Mouse (Mus musculus): ENCODE data around the gene Col16a1.

The Col16a1 gene

DNA sequence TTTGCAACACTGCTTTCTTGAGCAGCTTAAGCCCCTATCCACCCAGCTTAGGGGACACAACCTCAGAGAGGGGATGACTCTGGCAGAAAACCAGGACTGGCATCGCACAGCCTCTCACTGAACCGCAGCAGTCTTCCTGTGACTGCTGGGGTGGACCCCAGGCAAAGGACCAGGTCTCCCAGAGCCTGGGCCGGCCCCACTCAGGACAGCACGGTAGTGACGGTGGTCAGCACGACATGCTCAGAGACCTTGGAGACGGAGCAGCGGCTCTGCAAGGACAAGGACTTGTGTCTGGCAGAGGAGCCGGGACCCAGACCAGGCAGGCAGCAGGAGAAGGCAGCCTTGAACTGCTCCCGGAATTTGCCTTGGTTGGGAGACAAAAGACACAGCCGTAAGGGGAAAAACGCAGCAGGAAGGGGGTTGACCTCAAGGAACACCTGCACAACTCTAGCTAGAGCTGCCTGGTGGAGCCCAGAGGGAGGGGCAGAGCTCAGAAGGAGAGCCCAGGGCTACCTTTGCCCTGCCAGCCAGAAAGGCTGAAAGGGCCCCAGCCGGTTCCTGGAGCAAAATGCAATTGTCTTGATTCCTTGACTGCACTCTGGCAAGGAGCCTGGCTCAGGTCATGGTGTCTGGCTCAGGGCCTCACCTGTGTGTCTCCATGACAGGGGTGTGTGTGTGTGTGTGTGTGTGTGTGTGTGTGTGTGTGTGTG, 83.2 kb downstream of the Col16a1 start:
- DNase-seq (ENCODE audit: low read depth, low spot score) = no peak

DNA sequence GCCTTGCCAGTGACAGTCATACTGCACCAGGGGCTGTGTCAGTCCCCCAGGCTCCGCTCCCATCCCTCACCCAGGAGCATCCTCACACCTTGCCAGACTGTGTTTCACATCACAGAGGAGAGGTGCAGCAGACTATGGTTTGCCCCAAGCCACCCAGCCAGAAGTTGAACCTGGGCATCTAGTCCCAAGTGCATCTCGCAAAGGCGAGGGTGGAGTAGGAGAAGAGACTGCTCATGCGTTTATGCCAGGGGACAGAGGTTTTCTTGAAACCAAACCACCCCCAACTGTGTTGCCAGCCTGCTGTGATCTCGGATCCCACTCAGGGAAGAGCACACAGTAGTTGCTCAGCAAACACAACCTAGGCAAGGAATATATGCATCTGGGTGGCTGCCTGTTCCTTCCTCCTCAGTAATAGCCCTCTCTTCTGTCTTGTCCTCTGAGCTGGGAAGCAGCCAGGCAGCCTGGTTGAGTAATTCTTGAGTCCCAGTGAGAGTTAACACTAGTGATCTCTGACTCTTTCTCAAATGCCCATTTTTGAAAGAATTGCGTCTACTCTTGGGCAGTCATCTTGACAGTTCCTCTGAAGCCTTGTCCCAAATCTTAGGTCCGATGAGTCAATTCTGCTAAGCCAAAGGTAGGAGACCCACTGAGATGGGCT, 83.9 kb downstream of the Col16a1 start:
- no peak for DNase-seq (ENCODE audit: low read depth, low spot score)

DNA sequence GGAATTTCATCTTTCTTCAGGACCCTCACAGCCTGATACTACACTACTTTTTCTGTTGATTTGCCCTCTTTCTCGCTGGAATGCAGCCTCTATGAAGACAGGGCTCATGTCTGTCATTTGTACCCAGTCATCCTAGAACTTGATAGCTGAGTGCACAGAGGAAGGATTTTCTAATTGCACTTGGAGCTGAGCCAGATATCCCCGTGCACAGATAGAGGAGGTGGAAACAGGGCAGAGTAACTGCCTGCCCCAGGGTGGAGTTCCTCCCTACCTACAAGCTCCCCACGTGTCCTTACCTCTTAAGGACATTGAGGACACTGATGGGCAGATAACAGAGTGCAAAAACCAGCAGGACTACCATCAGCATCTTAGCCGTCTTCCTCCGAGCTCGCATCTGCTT, 85.8 kb downstream of the Col16a1 start:
- DNase-seq (ENCODE audit: low read depth, low spot score) = no peak

DNA sequence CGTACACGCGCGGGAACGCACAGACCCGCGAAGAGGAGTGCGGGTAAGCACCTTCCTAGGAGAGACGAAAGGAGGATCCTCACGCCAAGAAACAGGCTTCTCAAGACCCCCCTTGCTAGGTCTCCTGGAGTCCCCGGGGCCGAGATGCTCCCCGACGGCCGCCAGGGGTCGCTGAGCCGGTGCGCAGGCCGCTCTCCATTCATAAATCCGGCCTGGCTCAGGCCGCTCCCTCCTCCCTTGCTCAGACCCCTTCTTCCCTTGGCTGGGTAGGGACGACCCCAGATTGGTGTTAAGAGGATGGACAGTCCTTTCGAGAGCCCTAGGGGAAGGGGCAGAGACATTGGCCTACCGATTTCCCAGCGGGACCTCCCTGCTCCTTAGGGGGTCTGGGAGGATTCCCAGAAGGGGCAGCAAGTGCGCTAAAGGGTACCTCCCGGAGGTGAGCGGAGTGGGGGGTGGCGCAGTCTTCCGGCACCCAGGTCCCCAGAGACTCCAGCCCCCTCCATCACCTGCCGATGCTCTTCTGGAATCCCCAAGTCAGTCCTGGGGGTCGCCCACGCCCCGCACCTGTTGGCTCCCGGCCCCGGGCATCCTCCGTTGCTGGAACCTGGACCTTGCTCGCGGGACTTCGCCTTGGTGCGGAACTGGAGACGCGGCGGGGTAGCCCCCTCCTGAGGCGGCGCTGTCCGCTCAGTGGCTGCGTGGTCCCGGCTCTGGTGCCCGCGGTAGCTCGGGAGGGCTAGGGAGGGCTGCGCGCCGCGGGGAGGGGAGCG, 91.0 kb downstream of the Col16a1 start:
- peak; percentile 71 for DNase-seq (ENCODE audit: low read depth, low spot score)

DNA sequence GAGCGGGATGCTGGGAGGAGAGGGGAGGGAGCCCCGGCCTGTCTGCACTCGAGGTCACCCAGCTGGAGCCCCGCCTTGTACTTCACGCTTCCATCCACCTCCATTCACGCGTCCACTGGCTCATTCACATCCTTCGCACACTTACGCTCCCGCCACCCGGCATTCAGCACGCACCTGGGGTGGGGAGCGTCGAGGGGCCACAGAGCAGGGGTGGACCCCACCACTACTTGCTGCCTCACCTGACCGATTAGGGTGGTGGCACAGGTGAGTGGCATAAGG, 91.5 kb downstream of the Col16a1 start, which contains the start of gene Hcrtr1:
TSS of gene Hcrtr1 (minus strand) at position 146 of the 279 bp plus-strand sequence.
- DNase-seq (ENCODE audit: low read depth, low spot score) = no peak

DNA sequence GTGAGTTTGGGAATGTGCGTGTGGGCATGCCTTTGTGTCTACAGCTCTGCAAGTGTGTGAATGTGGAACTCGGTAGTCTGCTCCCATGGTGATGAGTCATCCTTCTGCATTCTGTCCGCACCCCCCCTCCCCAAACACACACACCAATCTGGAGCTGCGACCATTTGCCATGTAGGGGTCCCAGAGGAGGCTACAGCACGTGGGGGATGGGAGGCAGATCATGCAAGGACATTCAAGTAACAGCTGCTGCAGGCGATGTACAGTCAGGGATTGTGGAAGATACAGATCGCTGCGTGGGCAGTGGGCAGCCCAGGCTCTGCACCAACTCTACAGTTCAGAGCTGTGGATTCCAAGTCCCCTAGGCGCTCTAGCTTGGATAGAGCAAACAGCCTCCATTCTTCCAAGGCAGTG, 93.4 kb downstream of the Col16a1 start:
- no peak for DNase-seq (ENCODE audit: low read depth, low spot score)

DNA sequence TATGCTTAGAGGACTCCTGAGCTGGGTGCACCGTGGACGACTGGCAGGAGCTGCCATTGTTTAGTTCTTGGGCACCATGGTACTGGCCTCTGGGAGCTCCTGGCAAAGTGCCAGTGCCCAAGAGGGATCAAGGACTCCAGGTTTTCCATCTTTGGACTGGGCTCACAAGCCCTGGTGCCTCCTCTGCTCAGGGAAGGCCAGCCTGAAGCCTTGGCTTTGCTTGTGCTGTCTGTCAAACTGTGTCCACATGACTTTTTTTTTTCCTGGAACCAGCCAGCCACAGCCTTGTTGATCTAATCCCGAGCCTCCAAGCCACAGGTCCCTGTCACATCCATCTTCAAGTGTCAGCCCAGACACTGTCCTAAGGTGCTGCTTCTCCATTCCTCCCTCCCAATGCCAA, 94.1 kb downstream of the Col16a1 start:
- no peak for DNase-seq (ENCODE audit: low read depth, low spot score)

DNA sequence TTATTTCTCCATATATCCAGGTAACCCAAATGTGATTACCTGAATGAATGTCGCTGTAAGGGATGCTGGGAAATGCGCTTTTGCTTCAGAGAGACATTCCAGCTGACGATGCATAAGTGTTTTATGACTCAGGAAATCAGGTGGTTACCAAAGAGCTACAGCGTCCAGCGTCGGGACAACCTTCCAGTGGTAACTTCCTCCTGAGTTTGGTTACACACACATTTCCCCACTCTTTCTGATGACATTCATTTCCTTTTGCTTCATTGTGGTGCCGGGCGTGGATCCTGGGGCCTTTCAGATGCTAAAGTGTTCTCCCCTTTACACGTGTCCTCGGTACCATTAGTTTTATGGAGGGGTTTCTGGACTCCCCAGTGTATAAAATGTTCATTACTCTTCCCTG, 100.8 kb downstream of the Col16a1 start:
- no peak for DNase-seq (ENCODE audit: low read depth, low spot score)

Data from retina, postnatal 7 days (tissue).